Mouse (Mus musculus) NIH3T3 (cell line): ENCODE results near the gene Ptgfr.

Experiments
- DNase-seq: peaks from one replicate; pipeline ENCODE4 v3.0.0-alpha.2; 2012; ENCODE audit warnings: low read depth

The Ptgfr gene

DNA sequence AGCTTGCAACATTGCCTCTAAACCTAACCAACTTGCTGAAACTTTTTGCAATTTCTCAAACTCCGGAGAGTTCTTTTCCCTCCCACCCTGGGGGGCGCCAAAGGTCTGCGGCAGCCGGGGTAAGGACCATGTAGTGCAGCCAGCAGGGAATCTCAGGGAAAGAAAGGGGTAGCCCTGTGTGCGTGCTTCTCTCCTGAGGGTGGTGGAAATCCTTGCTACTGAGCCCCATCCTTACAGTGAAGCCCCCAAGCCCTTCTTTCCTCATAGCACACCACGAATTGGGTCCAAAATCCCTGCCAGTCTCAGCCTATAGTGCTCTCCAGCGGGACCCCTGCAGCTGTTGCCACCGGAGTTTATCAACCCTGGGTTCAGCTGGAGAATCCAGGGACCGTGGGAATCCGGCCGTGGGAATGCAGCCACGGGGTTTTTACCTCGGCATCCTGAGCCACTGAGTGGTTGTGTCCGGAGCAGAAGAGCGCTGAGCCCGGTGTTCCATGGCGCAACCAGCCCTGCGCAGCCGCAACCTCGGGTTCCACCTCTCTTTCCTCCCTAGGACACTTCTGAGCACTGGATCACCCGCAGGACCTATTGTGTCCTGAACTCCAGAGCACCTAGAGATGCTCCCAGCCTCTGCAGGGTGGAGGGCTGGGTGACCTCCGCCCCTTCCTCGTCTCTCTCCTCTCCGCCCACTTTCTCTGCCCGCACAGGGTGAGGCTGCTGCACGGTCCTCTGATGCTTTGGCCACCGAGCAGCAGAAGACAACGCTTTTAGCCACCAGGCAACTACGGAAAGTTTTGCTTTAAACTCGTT lies at the start of gene Ptgfr:
Gene Ptgfr, minus strand, starts transcription at position 760 of the 810 bp plus-strand sequence.
- peak; percentile 95 for DNase-seq

DNA sequence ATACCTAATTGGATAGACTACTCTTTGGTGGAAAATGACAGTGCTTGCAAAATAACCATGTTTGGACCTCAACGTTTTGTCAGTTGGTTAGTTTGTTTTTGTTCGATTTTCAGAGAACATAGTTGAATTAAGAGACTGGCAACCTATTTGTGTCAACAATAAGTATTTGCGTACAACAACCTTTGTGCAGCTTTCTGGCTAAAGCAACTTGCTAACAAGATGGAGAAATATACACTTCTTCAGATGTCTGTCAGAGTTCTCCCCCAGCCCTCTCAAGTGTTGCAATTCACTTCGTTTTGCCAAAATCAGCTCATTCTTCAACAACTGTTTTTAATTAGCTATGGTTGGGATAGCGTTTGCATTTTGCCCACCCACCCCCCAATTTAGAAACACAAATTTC lies 46.5 kb upstream of the Ptgfr start:
- DNase-seq = peak; percentile 45

DNA sequence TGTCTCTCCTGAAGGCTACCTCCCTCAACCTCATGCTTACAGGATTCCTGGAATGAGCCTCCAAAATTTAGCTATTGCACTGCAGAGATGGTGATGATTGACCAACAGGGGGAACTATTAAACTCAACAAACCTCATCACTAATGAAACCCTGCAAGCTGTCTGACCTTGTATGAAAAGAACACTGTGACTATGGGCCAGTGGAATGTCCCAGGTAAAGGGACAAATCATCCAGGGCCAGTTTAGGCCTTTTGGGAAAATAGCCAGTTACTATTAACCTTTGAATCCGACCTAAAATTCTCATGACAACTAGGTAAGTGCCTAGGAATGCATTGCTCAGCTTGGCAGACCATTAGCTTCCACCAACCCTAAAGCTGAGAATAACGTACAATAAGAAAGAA lies 42.6 kb upstream of the Ptgfr start:
- peak; percentile 68 for DNase-seq

DNA sequence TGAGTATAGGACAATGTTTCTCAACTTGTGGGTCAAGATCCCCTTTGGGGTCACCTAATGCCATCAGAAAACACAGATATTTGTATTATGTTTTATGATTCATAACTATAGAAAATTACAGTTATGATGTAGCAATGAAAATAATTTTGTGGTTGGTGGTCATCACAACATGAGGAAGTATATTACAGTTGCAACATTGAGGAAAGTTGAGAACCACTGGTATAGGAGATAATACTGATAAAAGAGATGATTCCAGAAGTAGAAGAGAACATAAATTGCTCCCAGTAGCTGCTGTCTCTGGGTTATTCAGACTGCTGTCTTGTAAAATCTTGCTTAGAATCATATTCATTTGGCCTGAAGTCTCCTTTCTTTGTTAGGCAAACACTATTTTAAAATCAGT lies 31.5 kb upstream of the Ptgfr start:
- no peak for DNase-seq

DNA sequence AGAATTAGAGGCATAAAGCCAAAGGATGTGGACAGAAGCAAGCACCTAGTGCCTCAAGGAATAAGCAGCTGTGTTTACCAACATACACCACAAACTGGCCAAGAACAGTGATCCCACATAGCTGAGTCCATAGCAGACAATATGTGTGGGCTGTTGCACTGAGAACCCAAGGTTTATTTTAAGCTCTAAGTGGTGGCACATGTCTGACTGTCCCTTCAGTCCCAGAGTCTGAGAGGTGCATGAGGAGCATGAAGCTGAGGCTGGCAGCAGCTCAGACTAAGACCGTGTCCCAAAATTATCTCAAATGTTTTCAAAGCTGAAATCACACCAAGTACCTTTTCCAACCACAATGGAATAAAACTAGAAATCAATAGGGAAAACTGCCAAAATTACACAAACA lies 13.9 kb upstream of the Ptgfr start:
- no peak for DNase-seq

DNA sequence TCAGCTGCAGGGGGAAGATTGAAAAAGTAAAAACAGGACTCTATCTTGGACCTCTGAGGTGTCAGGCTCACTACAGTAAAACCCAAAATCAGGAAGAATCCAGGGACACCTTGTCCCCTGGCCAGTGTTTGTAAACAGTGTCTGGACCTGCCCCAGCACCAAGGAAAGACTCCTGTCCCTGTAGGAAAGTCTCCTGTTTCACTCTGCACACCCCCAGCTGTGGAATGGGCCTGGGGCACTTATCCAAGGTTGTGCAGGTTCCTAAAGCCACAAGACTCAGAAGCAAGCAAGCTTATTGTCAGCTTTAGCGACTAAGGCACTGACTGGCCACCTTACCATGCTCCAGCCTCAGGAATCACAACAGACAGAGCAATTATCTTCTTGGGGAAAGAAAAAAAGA lies 13.2 kb upstream of the Ptgfr start:
- no peak for DNase-seq

DNA sequence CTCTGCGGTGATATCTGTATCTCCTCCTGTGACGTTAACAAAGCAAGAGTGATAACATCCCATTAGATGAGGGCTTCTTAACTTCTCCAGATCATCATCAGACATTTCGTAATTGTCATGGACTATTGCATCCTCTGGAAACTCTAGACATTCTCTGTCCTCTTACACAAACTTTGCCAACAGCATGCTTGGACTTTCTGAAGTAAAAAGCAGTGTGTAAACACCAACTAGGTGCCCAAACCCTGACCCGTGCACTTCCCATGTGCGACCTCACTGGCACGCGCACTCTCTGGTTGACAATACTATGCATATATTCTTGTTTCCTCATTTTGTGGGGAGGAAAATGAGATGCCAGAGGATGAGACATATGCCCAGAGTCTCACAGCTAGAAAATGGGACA lies 8.9 kb upstream of the Ptgfr start:
- no peak for DNase-seq

DNA sequence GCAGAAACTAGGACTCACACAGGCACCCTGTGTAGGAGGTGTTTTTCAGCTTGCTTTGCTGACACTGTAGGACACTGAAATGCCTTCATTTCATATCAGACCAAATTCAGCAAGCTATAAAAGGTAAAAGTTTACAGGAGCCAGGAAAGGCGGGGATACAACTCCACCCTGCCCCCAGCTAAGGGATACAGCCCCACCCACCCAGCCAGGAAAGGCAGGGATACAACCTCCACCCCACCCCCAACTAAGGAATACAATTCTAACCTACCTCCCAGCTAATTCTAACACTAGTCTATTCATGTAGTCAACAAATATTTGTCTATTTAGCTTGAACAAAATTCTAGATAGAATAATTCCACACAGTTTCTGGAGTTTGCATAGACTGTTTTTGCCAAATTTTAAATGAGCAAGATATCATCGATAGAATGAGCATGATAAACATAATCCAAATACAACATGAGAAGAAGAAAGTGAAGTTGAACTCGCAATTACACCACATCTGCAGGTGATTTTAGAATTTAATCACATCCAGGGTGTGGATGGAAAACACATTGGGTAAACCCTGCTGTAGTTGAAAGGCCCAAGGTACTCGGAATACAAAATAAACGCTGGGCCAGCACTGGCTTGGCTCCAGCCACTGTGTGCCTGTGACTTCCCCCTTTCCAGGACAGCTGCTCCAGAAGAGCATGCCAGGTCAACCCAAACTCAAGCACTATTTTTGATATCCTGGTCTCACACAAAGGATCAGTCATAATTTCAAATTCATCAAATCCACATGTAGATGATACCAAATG lies 7.1 kb upstream of the Ptgfr start:
- DNase-seq = peak; percentile 66

DNA sequence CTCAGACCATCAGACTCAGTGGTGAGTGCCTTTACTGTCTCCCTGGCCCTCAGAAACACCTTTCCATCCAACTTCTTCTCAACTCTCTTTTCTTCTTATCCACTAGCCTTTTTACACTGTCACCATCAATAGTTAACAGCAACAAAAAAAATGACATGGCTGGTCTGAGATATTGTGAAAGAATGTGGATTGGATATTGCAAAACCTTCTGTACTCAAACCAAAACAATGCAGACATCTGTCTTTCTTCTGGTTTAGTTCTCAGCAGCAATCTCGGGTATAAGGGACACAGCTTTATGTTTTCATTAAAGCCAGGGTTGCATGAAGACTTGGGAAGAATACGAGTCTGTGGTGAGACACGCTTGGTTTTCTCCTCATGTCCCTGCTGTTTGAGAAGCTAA lies 3.3 kb upstream of the Ptgfr start:
- peak; percentile 65 for DNase-seq

DNA sequence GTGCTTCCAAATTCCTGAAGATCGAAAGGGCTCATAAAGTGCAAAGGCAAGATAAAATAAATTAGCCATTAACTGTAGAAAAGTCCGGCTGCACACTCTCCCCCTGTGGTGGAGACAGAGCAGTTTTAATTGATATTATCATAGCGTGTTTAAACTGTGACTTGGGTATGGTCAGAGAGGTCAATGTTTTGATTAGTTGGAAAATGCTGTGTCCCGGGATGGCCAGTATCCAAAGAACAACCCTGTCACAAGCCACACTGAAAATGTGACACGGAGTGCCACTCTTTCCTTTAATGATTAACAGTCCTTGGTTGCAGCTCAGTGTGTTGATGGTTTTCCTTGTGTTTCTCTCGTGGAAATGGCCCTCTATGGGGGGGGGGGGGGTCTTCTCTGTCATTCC lies 942 bp upstream of the Ptgfr start:
- no peak for DNase-seq

DNA sequence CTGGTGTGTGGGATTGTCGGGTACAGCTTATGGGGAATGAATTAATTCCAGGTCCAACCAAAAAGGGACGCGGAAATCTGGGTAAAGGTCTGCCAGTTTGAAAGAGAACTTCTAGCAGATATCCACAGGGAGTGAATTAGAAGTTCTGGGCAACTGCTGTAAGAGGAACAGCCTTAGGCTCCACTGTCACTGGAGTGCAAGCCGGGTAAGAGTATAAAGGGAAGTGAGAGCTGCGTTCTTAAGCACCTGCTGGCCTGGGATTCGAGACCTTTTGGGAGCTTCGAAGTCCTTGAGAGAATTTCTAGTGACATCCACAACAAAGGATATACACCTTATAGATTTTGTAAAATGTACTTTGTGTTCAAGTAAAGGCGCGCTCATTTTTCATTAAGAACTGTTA lies 319 bp upstream of the Ptgfr start:
- no peak for DNase-seq

DNA sequence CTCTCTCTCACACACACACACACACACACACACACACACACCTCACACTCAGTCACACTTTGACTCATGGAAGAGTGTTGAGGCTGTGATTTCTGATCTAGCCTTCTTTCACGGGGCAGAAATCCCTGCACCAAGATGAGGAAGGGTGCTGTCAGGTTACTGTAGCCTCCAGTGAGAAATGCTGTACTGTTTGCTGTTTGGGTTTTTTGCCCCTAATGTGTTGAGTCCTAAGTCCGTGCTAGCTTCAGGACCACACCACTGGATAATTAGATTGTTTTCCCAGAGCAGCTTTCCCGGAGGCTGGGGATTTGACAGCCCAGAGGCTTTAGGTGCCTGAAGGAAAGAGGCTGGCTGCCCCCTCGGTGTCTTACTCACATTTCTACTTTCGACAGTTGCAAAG lies 979 bp downstream of the Ptgfr start:
- DNase-seq = no peak

DNA sequence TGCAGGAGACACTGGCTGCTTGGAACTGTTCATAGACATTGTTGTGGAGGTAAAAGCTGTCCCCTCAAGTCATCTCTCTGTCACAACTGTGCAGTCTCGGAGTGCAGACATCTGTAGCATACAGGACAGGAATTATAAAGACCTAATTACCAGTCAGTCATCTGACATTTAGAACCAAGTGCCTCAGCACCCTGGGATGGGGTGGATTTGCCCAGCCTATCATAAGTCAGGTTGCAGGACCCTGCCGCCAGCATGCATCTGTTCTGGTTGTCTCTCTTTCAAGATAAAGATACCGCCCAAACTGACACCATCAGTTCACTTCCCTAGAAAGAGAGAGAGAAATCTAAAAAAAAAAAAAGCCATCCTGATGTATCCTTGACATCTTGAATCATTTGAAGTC lies 1.6 kb downstream of the Ptgfr start:
- DNase-seq = no peak

DNA sequence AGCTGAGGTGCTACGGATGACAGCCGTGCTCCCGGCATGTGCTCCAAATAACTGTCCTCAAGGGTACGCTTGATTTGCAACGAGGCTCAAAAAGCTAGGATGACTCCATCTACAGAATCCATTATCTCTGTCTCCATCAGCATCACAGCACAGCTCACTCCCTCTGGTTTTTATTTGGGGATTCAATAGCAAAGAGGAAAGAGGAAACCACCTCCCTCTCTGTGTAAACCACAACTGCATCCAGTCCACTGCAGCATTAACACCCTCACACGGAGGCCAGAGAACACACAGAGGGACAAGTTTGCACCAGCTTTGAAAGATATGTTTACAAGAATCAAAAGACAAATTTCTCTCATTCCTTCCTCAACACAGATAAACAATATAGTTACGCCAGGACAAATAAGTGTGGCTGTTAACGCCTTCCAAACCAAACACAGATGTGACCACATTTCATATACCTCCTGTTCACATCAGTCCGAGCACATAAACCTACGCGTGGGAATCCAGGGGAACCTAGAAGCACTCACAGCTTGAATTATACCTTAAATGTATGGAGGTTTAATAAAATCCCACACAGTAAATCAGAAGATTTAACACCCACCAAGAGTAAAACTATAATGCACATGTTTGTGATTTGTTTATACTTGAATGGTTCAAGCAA lies 9.3 kb downstream of the Ptgfr start:
- DNase-seq = no peak

DNA sequence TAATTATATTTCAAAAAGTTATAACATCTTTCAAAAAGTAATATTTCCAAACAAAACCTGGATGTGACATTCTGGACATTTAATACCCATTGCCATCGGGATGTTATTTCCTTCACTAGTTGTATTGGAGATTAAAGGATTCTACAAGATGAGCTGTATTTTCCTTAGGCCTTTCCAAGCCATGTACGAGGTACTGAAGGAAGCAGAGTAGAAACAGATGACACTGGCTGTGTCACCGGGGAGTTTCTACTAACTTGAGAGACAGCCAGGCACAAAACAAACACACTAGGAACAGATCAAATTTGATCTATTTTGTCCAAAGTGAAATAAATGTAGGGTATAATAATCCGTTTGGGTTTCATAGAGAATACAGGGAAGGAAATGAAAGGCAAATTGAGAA lies 17.6 kb downstream of the Ptgfr start:
- DNase-seq = no peak

DNA sequence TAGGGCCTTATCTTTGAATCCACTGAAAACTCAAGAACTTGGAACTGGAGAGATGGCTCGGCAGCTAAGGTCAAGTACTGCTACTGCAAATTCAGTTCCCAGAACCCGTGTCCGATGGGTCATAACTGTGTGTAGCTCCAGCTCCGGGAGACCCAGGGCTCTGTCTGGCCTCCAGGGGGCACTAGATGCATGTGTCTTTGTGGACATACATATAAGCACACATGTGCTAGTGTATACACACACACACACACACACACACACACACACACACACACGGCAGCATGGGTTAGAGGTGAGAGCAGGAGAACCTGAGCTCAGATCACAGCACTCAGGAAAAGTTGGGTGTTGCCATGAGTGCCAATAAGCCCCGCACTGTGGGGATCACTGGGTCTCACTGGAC lies 19.2 kb downstream of the Ptgfr start:
- no peak for DNase-seq

DNA sequence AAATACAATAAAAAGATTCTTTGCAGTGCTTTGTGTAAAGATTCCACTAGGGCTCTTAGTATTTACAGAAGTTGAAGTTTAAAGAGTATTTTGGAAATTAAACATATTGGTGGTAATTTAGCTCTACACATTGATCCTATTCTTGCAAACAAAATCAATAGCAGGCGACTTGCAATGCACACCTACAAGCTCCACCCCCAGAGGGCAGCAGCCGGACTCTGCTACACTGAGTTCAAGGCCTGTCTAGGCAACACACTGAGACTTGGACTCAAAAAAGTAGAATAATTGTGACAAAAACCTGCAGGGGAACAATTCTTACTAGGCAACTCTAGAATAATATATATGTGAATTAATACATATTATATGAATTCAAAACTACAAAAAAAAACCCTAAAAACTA lies 28.8 kb downstream of the Ptgfr start:
- no peak for DNase-seq

DNA sequence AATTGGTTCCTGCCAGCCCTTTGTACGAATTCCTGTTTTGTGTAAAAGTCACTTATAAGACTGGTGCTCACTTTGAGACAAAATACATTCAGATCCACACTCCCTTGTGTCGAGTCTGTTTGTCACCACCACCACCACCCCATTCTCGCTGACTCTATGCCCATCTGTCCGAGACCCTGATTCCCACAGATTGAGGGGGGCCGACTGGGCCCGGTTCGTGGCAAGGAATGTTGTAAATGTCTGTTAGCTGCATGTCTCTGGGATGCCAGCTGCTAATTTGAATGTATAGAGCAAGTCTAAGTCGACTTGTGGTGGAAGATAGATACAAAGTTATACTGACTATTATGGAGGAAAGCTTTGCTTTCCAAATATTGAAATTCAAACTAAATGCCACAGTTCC lies 48.8 kb downstream of the Ptgfr start:
- DNase-seq = no peak

DNA sequence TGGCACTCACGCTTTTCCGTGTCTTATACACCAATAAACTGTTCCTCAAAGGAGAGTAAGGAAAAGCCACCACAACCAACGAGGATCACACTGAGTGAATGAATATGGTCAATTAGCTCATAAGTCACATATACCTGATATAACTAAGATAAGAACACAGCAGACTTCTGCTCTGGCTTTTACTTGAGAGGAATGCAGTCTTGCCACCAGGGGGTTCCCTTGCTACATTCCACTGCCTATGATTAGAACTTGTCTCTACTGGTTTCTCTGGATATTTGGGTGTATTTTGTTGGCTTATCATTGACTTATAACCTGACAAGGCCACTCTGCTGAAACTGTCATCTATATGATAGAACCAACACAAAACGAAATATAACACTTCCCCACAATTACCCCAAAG lies 62.3 kb downstream of the Ptgfr start:
- peak; percentile 83 for DNase-seq

DNA sequence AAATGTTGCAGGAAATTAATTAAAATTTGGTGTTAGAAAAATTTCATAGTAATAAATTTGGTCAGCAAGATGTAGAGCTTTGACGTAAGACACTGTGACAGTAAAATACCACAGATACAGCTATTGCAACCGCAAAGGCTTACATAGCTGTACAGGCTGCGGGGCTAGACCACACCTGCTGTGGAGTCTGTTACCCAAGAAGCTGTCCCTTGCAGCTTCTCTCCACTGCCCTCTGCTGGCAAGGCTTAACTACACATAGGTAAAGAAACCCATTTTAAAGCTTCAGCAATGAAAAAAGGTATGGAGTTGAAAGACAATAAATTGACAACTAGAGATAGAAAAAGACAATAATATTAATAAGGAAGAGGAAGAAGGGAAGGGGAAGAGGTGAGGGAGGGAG lies 66.4 kb downstream of the Ptgfr start:
- DNase-seq = peak; percentile 81

DNA sequence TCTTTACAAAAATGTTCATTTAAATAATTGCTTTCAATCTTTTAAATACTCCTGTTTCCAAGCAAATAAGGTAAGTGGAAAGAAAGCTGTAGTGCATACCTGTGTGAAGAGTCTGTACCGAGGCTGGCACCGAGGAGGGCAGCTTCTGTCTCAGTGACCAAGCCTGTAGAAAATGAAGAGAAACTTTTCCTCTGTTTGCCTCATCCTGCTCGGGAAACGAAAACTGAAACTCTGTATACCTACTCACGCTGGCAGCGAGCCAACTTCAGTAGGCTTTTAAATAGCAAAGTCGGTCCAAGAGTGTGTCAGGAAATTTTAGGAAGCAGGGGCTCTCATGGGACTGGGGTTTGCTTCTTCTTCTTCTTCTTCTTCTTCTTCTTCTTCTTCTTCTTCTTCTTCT lies 87.7 kb downstream of the Ptgfr start, which contains the start of gene Ifi44:
Gene Ifi44, minus strand, starts transcription at position 224 of the 400 bp plus-strand sequence.
- peak; percentile 77 for DNase-seq

DNA sequence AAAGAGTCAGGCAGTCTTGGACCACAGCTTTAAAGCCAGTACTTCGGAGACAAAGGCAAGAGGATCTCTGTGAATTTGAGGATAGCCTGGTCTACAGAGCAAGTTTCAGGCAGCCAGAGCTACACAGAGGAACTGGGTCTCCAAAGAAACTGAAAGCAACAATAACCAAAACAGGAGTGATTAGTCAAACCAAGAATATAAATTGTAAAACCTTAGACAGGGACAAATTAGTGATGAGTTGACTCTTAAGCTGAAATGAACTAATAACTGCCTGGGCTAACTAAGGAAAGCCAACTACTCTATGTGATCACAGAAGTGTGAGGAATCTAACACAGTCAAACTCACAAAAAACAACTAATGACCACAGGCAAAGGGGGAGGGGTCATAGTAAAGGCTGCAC lies 88.9 kb downstream of the Ptgfr start:
- no peak for DNase-seq
